Mouse (Mus musculus): ENCODE measurements around the gene Vil1. TPM values are rescaled to one million over a fixed set of nuclear protein-coding genes. Genes with fewer than 3 reads are reported as not detected.

Vil1 gene
- polyA plus RNA-seq, 1 experiment from 2014 or later = 0.76 TPM

- peaks cover 82% of the 10 kb centered on the region for H3K36me3 ChIP-seq (replicated peaks)
- no peak; the same call in 1 of the 2 replicates for ATAC-seq (ENCODE audit: insufficient read depth)
Observed at GRCm38 (mm10) chr1:74452611-74453045, 43.5 kb downstream of the Vil1 start.

DNA sequence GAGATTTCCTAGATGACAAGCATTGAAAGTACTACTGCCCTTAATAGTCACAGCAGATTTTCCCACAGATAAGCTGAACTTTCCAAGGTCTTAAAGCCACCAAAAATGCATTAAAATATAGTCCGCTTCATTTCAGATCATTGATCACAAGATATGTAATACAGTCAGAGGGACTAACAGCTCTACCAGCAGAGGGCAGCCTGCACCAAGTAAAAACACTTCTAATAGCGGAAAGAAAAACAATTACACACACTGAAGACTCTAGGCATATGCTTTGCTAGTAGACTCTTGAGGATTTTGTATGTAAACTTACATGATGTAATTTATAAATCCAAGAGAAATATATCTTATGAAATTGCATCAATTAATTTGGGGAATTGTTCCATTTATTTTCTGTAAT, 51.1 kb downstream of the Vil1 start:
- Histone ChIP-seq H3K4me3 (replicated peaks) (no peak overlapping the region), H3K9ac (no peak overlapping the region), H3K27me3 (no peaks in the 10 kb centered on the region), H3K27ac (replicated peaks) (no peak overlapping the region), H3K4me1 (replicated peaks) (no peaks in the 10 kb centered on the region), H3K4me2 (no peak overlapping the region), H3K36me3 (replicated peaks) (peaks cover 63% of the 10 kb centered on the region), H3K9me3 (replicated peaks) (no peaks in the 10 kb centered on the region)
- ATAC-seq (ENCODE audit: insufficient read depth) = no peak
- 67% methylated on average over 2 of the region's 2 CpGs for WGBS (ENCODE audit: insufficient replicate concordance)

More at GRCm38 (mm10) chr1:74452611-74453045, 43.5 kb downstream of the Vil1 start:
- no peak overlapping the region for H3K4me3 ChIP-seq (replicated peaks)
- H3K27ac ChIP-seq (replicated peaks) = no peak overlapping the region
- H3K9me3 ChIP-seq (replicated peaks) = no peaks in the 10 kb centered on the region
- H3K27me3 ChIP-seq = no peaks in the 10 kb centered on the region
- 65% methylated on average over 4 of the region's 4 CpGs for WGBS (ENCODE audit: insufficient replicate concordance)
- H3K9ac ChIP-seq = no peak overlapping the region
- no peaks in the 10 kb centered on the region for H3K4me1 ChIP-seq (replicated peaks)
- H3K4me2 ChIP-seq = no peak overlapping the region

MicroRNA genes within 50 kb of the gene (microRNA counts, 519-probe panel; counts per million panel counts)
- 3,763 counts per million, percentile 76 among the panel's probes with 10 or more counts for microRNA mmu-miR-26b

Small RNA genes lying within 50 kb of the gene (microRNA-seq; reads per million reads assigned to microRNA genes)
- 59,864 reads per million, percentile 100 among the genes with 10 or more reads in this experiment for gene Mir26b

Other genes with a start within 250 kb of the Vil1 start
- gene Cxcr1, start 214.7 kb upstream of the Vil1 start, polyA plus RNA-seq (2015; fragmentation: Nextera tagmentation; extraction: Ambion mirVana) = not detected in 2 replicates
- gene Arpc2, start 173.3 kb upstream of the Vil1 start, polyA plus RNA-seq (2015; fragmentation: Nextera tagmentation; extraction: Ambion mirVana) = 176 and 191 TPM in 2 replicates
- gene Gpbar1, start 130.8 kb upstream of the Vil1 start, polyA plus RNA-seq (2015; fragmentation: Nextera tagmentation; extraction: Ambion mirVana) = 0.29 and 0.68 TPM in 2 replicates
- gene Aamp, start 124.6 kb upstream of the Vil1 start, polyA plus RNA-seq (2015; fragmentation: Nextera tagmentation; extraction: Ambion mirVana) = 93.1 and 113 TPM in 2 replicates
- gene Pnkd, start 124.4 kb upstream of the Vil1 start, polyA plus RNA-seq (2015; fragmentation: Nextera tagmentation; extraction: Ambion mirVana) = 32.0 and 34.7 TPM in 2 replicates
- 15.4 and 18.7 TPM in 2 replicates for gene Tmbim1, start 103.8 kb upstream of the Vil1 start, polyA plus RNA-seq (2015; fragmentation: Nextera tagmentation; extraction: Ambion mirVana)
- gene Catip, start 47.3 kb upstream of the Vil1 start, polyA plus RNA-seq (2015; fragmentation: Nextera tagmentation; extraction: Ambion mirVana) = 0.06 TPM in 1 of 2 replicates, not detected in the other
- gene Slc11a1, start 34.2 kb upstream of the Vil1 start, polyA plus RNA-seq (2015; fragmentation: Nextera tagmentation; extraction: Ambion mirVana) = 14.0 and 17.0 TPM in 2 replicates
- 44.8 and 48.4 TPM in 2 replicates for gene Ctdsp1, start 17.9 kb upstream of the Vil1 start, polyA plus RNA-seq (2015; fragmentation: Nextera tagmentation; extraction: Ambion mirVana)
- gene Cnot9, start 96.7 kb downstream of the Vil1 start, polyA plus RNA-seq (2015; fragmentation: Nextera tagmentation; extraction: Ambion mirVana) = 30.3 and 31.4 TPM in 2 replicates
- gene Plcd4, start 133.5 kb downstream of the Vil1 start, polyA plus RNA-seq (2015; fragmentation: Nextera tagmentation; extraction: Ambion mirVana) = 0.17 and 0.26 TPM in 2 replicates
- gene Usp37, start 134.9 kb downstream of the Vil1 start, polyA plus RNA-seq (2015; fragmentation: Nextera tagmentation; extraction: Ambion mirVana) = 11.7 and 12.0 TPM in 2 replicates
- 1.9 and 2.0 TPM in 2 replicates for gene Zfp142, start 178.9 kb downstream of the Vil1 start, polyA plus RNA-seq (2015; fragmentation: Nextera tagmentation; extraction: Ambion mirVana)
- gene Bcs1l, start 178.9 kb downstream of the Vil1 start, polyA plus RNA-seq (2015; fragmentation: Nextera tagmentation; extraction: Ambion mirVana) = 9.0 and 9.4 TPM in 2 replicates
- 12.1 and 12.2 TPM in 2 replicates for gene Rnf25, start 192.0 kb downstream of the Vil1 start, polyA plus RNA-seq (2015; fragmentation: Nextera tagmentation; extraction: Ambion mirVana)
- 0.21 and 0.24 TPM in 2 replicates for gene Stk36, start 192.1 kb downstream of the Vil1 start, polyA plus RNA-seq (2015; fragmentation: Nextera tagmentation; extraction: Ambion mirVana)